Mouse (Mus musculus): ENCODE measurements at regions not wholly inside any gene's neighbourhood (a gene's known extent, or its start where the extent isn't known, plus 50 kb on each side); places are given as distances from the start of the nearest gene placed in this dataset.

- no peak for DNase-seq (ENCODE audit: low spot score)
Measured at GRCm38 (mm10) chr10:91883155-91883554, 702.0 kb upstream of the Tmpo start.

GRCm38 (mm10) chr10:91882481-91882880 is 701.4 kb upstream of the Tmpo start:
- DNase-seq (ENCODE audit: low spot score) = no peak

- DNase-seq (ENCODE audit: low spot score) = no peak
Measured at GRCm38 (mm10) chr10:91881521-91882228, 700.6 kb upstream of the Tmpo start.

- DNase-seq (ENCODE audit: low spot score) = no peak
Measured at GRCm38 (mm10) chr10:91875450-91875849, 694.3 kb upstream of the Tmpo start.

- no peak for DNase-seq (ENCODE audit: low spot score)
Measured at GRCm38 (mm10) chr10:91871244-91871643, 690.1 kb upstream of the Tmpo start.

- DNase-seq (ENCODE audit: low spot score) = no peak
Measured at GRCm38 (mm10) chr10:91858711-91859595, 677.8 kb upstream of the Tmpo start.

DNA sequence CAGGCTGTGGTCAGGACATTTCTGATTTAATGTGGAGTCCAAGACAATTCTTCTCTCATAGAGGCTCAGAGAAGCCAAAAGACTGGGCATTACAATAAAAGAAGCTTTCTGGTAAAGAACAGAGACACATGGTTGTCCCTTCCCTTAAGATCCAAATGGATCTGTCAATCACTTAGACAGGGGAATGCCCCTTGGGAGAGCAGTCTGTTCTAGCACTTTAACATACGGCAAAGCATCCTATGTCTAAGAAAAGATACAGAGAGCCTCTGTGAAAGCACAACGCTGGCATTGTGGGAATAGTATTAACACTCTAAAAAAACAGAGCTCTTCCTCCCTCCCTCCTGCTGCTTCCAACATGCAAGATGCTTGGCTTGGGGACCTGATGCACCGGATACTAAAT is 646.0 kb upstream of the Tmpo start:
- DNase-seq (ENCODE audit: low spot score) = no peak

DNA sequence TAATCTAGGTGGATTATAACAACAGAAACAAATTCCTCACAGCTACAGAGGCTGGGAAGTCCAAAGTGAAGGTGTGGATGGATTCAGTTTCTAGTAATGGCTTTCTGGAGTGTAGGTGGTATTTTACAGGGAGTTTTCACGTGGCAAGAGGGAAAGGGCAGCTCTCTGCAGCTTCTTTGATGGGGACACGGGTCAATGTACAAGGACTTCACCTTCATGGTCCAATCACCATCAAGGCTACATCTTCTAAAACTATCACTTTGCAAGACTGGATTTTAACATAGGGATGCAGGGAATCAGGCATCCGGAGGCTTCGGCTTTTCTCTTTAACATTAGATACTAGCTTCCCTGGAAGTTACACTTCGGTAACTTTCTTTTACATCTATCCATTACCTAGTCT is 642.4 kb upstream of the Tmpo start:
- DNase-seq (ENCODE audit: low spot score) = no peak

- no peak for DNase-seq (ENCODE audit: low spot score)
Measured at GRCm38 (mm10) chr10:91804870-91805269, 623.8 kb upstream of the Tmpo start.

Data from urinary bladder, postnatal 25 days (tissue).